Mouse (Mus musculus) G1E (cell line): ENCODE measurements around the gene Eif4a1. TPM values are rescaled to one million over a fixed set of nuclear protein-coding genes. Genes with fewer than 3 reads are reported as not detected.
A peak's percentile ranks its signal among the peaks of the same experiment; 100 is the strongest.

ENCODE experiments used
- ATAC-seq: 2 replicates; pipeline ENCODE4 v1.8.0; 2016; ENCODE audit warnings: mild to moderate bottlenecking; ENCODE audit not compliant: insufficient number of reproducible peaks, poor library complexity, low FRiP score, severe bottlenecking; ENCODE audit errors: extremely low read depth
- DNase-seq: peaks from one replicate; pipeline ENCODE4 v3.0.0; 2012; ENCODE audit warnings: low spot score
- H3K27me3 ChIP-seq: 2 replicates; pipeline ENCODE4 v1.6.1; 2012; ENCODE audit warnings: mild to moderate bottlenecking, low read length, inconsistent platforms; ENCODE audit not compliant: insufficient read depth
- H3K36me3 ChIP-seq: replicated peaks from 2 replicates; pipeline ENCODE3; 2012; ENCODE audit warnings: mild to moderate bottlenecking, inconsistent platforms
- H3K4me1 ChIP-seq: 2 replicates; pipeline ENCODE4 v1.6.1; 2012; ENCODE audit warnings: low read depth, low read length, inconsistent platforms, mixed read lengths; ENCODE audit not compliant: insufficient read depth
- H3K4me3 ChIP-seq: 2 replicates; pipeline ENCODE4 v1.5.1; 2012; ENCODE audit warnings: low read depth, mild to moderate bottlenecking, inconsistent platforms, low read length, moderate library complexity, mixed read lengths
- H3K9me3 ChIP-seq: replicated peaks from 2 replicates; pipeline ENCODE4 v1.6.1; 2012; ENCODE audit warnings: inconsistent platforms
- CTCF ChIP-seq: IDR thresholded peaks from 2 replicates; pipeline ENCODE4 v1.5.1; 2012; ENCODE audit warnings: low read depth, low read length, inconsistent platforms, mixed read lengths
- GATA1 ChIP-seq: IDR thresholded peaks from 2 replicates; pipeline ENCODE4 v1.6.1; 2012; ENCODE audit warnings: borderline replicate concordance, low read length, inconsistent platforms, mixed read lengths
- GATA2 ChIP-seq: IDR thresholded peaks from 2 replicates; pipeline ENCODE4 v1.6.1; 2012; ENCODE audit warnings: low read depth, low read length, inconsistent platforms, borderline replicate concordance
- POLR2AphosphoS5 ChIP-seq: IDR thresholded peaks from 2 replicates; pipeline ENCODE4 v1.6.1; 2012; ENCODE audit warnings: low read depth, low read length, inconsistent platforms; ENCODE audit not compliant: insufficient replicate concordance
- TAL1 ChIP-seq: conservative IDR thresholded peaks from 2 replicates; pipeline ENCODE4 v1.6.1; 2012; ENCODE audit warnings: low read depth, low read length, inconsistent platforms, mixed read lengths
- polyA plus RNA-seq: library from polyadenylated mRNA; stranded (reverse); fragments of >175 nt; gene quantifications from 2 replicates; pipeline ENCODE4 v1.2.3, GENCODE M21; 2012
- total RNA-seq, 2 experiments: library from RNA; stranded (forward) in 1 of 2; stranded (reverse) in 1 of 2; fragments of 200-1000 nt in 1 of 2; fragments of >200 nt in 1 of 2; fragmentation: Nextera tagmentation in 1 of 2; gene quantifications; 2 replicates each; pipeline ENCODE4 v1.2.3; 2014 to 2017

The Eif4a1 gene
- total RNA-seq (2014; fragmentation: Nextera tagmentation) (986 and 993 TPM in 2 replicates), total RNA-seq (2017) (986 and 1,008 TPM in 2 replicates), polyA plus RNA-seq (197 and 231 TPM in 2 replicates)

DNA sequence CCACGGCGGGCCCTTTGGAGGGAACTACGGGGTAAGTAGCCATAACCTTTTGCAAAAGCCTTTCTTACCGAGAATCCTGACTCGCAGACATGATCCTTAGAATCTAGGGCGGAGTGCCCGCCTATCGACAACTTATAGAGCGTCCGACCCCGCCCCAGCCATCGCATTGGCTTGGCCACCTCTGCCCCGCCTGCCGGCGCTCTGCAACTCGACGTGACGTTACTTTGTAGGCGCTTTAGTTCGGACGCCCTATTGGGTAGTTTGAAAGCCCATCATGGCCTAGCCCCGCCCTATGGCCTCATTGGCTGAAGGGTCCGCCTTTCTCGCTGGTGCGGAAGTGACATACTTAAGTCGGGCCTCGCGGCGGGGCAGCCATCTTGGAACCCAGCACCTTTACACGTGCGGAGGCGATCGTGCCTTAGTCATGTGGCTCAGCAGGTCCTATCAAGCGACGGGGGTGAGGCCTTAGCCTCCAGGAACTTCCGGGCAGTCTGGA, at the start of gene Eif4a1:
Gene Eif4a1, minus strand, starts transcription at position 213 of the 496 bp plus-strand sequence.
- Histone ChIP-seq H3K27me3 (no peaks in the 10 kb centered on the region), H3K4me1 (peaks cover 62% of the 10 kb centered on the region), H3K9me3 (no peaks in the 10 kb centered on the region), H3K36me3 (peaks cover 93% of the 10 kb centered on the region), H3K4me3 (peak within 1 kb of the TSS; percentile 100)
- TF ChIP-seq GATA2 (no peak), GATA1 (no peak), TAL1 (no peak), CTCF (no peak), POLR2AphosphoS5 (no peak; the same call in 1 of the 2 replicates)
- ATAC-seq (peak; percentile 96), DNase-seq (peak; percentile 94)

DNA sequence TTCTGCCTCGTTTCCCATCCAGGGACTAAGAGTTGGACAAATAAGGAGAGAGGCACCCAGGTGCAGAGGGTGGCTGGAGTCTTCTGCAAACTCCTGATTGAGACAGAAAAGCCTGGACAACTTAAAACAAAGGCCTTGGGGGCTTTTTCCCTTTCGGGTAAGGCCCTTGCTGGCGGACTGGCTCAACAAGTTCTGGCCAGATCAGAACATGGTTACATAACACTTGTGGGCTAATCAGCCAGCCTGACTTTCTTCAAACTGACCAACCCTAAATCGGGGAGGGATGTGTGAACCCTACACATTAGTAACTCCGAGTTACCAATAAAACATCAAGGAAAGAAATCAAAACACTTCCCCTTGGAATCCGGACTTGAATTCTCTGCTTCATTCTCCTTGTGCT, 48.6 kb upstream of the Eif4a1 start:
- Histone ChIP-seq H3K4me1 (peaks cover 30% of the 10 kb centered on the region), H3K9me3 (peaks cover 8% of the 10 kb centered on the region), H3K36me3 (no peaks in the 10 kb centered on the region), H3K27me3 (peaks cover 5% of the 10 kb centered on the region; the same call in 1 of the 2 replicates), H3K4me3 (no peak overlapping the region)
- DNase-seq (no peak), ATAC-seq (no peak)
- no peak for TF ChIP-seq CTCF
- peak; percentile 27; the same call in 1 of the 2 replicates for TF ChIP-seq TAL1

DNA sequence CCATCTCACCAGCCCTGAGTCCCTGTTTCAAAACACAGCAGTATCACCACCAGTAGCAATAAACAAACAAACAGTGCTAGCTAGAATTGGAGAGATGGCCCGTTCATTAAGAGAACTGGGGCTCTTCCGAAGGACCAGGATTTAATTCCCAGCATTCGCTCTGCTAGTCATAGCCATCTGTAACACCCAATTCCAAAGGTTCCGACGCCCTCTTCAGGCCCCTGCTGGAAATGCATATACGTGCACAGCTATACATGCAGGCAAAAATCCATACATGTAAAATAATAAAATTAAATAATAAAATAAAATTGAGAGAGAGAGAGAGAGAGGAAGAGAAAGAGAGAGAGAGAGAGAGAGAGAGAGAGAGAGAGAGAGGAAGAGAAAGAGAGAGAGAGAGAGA, 47.2 kb upstream of the Eif4a1 start:
- TF ChIP-seq GATA1 (no peak), GATA2 (no peak), CTCF (no peak), TAL1 (no peak), POLR2AphosphoS5 (no peak)
- no peak overlapping the region for H3K4me3 ChIP-seq
- no peak for DNase-seq
- H3K27me3 ChIP-seq = peaks cover 14% of the 10 kb centered on the region
- no peak for ATAC-seq
- H3K9me3 ChIP-seq = peaks cover 2% of the 10 kb centered on the region; the same call in 1 of the 2 replicates
- H3K36me3 ChIP-seq = no peaks in the 10 kb centered on the region
- H3K4me1 ChIP-seq = peaks cover 42% of the 10 kb centered on the region

DNA sequence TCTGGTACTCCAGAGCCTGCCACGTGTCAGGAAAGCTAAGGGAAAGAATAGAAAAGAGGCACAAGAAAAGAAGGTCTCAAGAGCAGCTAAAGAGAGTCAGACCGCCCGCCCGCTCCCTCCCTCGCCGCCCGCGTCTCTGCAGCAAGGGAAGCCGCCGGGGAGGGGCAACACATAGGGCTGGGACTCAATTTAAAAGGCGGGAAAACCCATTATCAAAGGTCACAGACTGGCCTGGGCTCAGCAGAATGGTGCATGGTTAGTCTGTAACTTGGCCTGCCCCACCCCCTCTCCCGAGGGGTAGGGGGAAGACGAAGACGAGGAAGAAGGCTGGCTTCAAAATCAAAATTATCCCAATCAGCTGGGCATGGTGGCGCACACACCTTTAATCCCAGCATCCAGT, 46.4 kb upstream of the Eif4a1 start:
- Histone ChIP-seq H3K4me3 (peak overlapping the region; percentile 44; the same call in 1 of the 2 replicates), H3K4me1 (peaks cover 42% of the 10 kb centered on the region), H3K36me3 (no peaks in the 10 kb centered on the region), H3K9me3 (no peaks in the 10 kb centered on the region), H3K27me3 (peaks cover 14% of the 10 kb centered on the region)
- TF ChIP-seq GATA2 (no peak), GATA1 (no peak), TAL1 (no peak), CTCF (no peak), POLR2AphosphoS5 (no peak)
- ATAC-seq (no peak), DNase-seq (peak; percentile 32)

DNA sequence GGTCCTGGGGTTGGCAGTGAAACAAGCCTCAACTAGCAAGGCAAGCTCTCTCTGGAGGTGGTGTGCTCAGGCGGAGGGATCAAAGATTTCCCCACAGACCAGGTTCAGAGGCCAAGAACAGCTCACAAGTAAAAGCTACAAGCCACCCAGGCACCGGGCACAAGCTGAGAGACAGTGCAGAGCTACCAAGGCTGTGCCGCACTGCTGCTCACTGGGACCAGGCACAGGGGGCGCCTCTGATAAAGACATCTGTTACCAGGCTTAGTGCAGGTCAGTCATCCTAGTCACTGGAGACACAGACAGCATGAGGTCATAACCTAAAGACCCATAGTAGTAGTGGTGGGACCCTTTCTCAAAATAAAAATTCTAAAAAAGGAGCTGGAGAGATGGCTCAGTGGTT, 44.7 kb upstream of the Eif4a1 start:
- TF ChIP-seq CTCF = no peak
- TF ChIP-seq TAL1 = no peak
- no peak for TF ChIP-seq GATA2
- no peak for TF ChIP-seq GATA1
- no peak for TF ChIP-seq POLR2AphosphoS5
- Histone ChIP-seq H3K27me3 (peaks cover 14% of the 10 kb centered on the region), H3K4me1 (peaks cover 39% of the 10 kb centered on the region), H3K4me3 (no peak overlapping the region), H3K9me3 (no peaks in the 10 kb centered on the region), H3K36me3 (no peaks in the 10 kb centered on the region)
- DNase-seq (no peak), ATAC-seq (no peak)

DNA sequence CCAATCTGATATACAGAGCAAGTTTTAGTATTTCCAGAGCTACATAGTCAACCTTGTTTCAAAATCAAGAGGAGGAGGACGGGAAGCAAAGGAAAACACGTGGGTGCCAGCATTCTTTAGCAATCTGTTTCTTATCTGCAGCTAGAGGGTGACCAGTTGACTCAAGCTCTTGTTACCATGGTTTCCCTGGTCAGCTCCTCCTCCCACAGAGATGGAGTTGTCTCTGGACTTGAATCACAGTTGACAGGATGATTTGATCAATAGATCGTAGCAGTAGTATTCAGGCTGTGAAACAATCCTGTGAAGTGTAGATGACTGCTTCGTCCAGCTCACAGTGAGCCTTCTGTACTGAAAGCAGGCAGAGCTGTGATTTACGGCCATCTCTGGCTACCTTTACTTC, 43.7 kb upstream of the Eif4a1 start:
- ATAC-seq (no peak), DNase-seq (no peak)
- Histone ChIP-seq H3K4me3 (no peak overlapping the region), H3K27me3 (peaks cover 14% of the 10 kb centered on the region), H3K9me3 (no peaks in the 10 kb centered on the region), H3K36me3 (no peaks in the 10 kb centered on the region), H3K4me1 (peaks cover 35% of the 10 kb centered on the region)
- no peak for TF ChIP-seq TAL1
- TF ChIP-seq GATA1 = no peak
- no peak for TF ChIP-seq CTCF

DNA sequence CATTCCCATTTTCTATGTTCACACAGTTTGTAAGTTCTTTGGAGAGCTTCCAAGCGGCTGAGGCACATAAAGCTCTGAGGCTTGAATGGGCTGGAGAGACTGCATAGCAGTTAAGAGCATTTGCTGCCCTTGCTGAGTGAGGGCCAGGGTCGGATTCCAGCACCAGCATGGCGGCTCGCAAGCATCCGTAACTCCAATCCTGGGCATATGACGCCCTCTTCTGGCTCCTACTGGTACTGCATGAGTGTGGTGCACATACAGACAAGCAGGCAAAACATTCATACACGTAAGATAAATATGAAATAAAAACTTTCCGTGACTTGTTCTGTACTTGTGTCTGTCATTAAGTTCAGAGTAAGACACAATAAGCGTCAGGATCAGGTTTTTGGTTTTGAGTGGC, 43.3 kb upstream of the Eif4a1 start:
- ATAC-seq = no peak
- Histone ChIP-seq H3K4me3 (no peak overlapping the region), H3K36me3 (no peaks in the 10 kb centered on the region), H3K9me3 (no peaks in the 10 kb centered on the region), H3K4me1 (peaks cover 31% of the 10 kb centered on the region), H3K27me3 (peaks cover 14% of the 10 kb centered on the region)
- DNase-seq = no peak
- TF ChIP-seq CTCF (peak; percentile 57), POLR2AphosphoS5 (no peak), GATA2 (no peak), TAL1 (no peak), GATA1 (no peak)
